Mouse (Mus musculus) small intestine, adult 2 months (tissue): ENCODE measurements at regions not wholly inside any gene's neighbourhood (a gene's known extent, or its start where the extent isn't known, plus 50 kb on each side); places are given as distances from the start of the nearest gene placed in this dataset.

Experiments
- CTCF ChIP-seq: fragments of 200-500 bp; IDR thresholded peaks from 2 replicates; pipeline ENCODE4 v1.5.1; 2012; ENCODE audit warnings: low read depth, mild to moderate bottlenecking, control low read depth, inconsistent platforms, low read length, moderate library complexity, mixed read lengths; ENCODE audit not compliant: insufficient replicate concordance, insufficient read length; ENCODE audit errors: extremely low read depth
- POLR2A ChIP-seq: fragments of 200-500 bp; IDR thresholded peaks from 2 replicates; pipeline ENCODE4 v1.6.1; 2012; ENCODE audit warnings: low read depth, mild to moderate bottlenecking, control low read depth, inconsistent platforms, low read length, moderate library complexity

DNA sequence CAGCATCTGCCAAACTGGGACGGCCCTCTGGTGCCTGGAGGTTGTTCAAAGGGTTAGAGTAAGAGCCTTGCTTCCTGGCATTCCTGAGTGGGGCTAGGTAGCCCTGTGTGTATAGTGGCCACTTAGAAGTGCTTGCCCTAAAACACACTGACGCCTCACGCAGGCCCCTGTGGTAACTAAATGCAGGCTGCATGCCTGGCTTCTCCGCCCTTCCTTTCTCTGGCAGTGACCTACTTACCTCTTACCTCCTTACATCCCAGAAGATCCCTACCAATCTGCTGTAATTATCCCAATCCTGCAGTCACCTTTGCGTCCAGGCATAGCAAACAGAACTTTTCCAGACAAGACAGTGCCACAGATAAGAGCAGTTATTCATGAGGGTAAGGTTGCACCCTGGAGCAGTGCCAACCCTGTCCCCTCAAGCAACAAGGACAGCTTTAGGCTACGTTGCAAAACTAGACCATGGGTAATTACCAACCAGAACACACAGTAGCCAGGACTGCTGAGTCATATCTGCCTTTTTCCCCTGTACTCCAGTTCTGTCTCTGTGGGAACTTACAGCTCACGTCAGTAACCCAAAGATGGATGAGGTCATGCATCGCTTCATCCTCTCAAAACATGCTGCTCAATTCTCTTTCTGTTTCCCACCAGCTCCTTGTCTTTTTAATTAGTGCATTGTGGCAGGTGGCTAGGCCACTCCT, 237.6 kb upstream of the Stt3b start:
- TF ChIP-seq POLR2A, result no peak
- no peak for TF ChIP-seq CTCF
